Mouse (Mus musculus) naive thymus-derived CD4-positive, alpha-beta T cell, adult 5 months (primary cell): ENCODE results near the gene Wnk4. TPM values are rescaled to one million over a fixed set of nuclear protein-coding genes. Genes with fewer than 3 reads are reported as not detected.

Experiments
- polyA plus RNA-seq: library from polyadenylated mRNA; unstranded; fragments of 100-300 nt; shearing (Covaris generic); gene quantifications from one replicate; pipeline ENCODE4 v1.2.1, GENCODE M21; 2017

Wnk4 gene
- polyA plus RNA-seq, result 5.3 TPM

GRCm38 (mm10) chr11:101259948-101260825 is at the start of gene Wnk4:
Wnk4 (plus strand) TSS chr11:101260567.

DNA sequence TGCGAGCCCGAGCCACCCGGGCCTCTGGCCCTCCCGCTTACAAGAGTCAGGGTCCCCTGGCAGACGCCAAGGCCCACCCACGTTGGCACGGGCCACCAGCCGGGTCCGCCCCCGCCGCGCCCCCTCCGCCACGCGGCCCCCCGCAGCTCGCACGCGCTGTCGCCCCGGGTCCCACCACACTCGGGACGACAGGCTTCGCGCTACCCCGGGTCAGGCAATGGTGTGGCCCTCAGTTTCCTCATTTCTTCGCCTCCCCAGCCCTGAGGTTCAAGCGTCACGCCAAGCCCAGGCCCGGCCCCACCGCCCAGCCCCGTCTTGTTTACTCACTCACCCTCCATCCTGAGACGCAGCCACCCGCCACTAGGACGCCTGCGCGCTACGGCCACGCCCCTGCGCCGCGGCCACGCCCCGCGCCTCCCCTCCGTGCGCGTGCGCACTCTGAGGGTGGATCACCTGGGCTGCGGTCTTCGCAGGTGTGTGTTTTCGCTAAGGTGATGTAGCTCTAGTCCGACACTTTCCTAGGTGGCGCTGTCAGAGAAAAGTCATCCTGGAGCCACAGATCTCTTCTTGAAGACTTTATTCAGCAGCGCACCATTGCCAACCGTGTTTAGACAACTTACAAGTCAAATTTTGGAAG is 34.2 kb upstream of the Wnk4 start, which contains the start of gene Ezh1:
Gene Ezh1, minus strand, starts transcription at position 399 of the 637 bp plus-strand sequence.

DNA sequence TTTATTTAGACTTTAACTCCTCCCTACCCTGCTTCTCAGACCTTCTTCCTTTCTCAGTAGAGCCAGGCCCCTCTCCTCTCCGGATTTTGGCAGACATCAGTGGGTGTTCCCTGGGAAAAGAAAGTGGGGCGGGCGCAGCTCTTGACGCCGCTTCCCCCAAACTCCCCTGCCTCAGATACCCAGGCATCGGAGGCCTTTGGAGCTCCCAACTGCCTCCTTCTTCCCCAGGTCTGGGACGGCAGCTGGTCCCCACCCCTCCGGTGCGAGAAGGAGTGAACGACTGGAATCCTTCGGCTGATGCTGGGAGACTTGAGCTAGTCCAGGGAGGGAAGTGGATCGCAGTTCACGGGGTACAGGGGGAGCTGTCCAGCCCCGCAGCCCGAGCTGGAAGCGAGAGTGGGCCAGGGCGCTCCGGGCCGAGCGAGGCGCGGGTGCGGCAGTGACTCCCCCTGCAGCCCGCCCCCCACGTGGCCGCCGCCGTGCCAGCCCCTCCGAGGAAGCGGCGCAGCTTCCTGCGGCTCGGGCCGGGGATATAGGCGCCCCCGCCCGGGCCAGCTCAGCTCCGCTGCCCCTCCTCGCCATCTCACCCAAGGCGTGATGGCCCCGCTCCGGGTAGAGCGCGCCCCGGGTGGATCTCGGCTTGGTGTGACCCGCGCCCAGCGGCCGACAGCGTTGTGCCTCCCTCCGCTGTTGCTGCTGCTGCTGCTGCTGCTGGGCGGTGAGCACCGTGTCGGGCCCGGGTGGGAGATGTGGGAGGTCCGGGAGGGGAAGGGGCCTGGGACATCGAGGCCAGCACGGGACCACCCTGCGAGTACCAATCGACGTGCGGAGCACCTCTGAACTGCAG is 14.3 kb upstream of the Wnk4 start, which contains the start of gene Ramp2:
Gene Ramp2, plus strand, starts transcription at position 174 of the 847 bp plus-strand sequence.

DNA sequence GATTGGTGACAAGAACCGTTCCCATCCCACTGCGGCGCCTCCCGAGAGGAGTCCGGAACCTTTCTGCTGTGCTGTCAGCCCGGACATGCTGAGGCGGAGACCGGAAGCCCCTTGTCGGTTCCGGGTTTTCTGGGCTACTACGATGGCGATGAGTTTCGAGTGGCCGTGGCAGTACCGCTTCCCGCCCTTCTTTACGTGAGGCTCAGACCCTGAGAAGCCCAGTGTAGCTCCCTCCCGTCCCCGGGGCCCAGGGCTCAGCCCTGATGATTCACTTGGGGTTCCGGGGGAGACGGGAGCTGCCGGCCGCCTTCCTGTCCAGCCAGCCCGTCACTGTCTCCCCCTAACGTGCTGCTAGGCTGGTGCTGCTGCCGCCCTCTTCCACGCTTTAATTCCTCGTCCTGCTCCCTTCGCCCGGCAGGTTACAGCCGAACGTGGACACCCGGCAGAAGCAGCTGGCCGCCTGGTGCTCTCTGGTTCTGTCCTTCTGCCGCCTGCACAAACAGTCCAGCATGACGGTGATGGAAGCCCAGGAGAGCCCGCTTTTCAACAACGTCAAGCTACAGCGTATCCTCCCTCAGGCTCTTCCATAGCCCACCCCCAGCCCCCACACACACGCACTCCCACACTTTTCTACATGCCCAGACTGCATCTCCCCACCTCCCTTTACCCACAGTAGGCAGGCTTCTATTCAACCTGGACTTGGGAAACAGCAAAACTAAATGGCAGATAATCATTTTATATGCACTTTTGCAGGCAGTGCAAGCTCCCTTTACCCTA is 6.6 kb upstream of the Wnk4 start, which contains the start of gene Vps25:
Gene Vps25, plus strand, starts transcription at position 95 of the 777 bp plus-strand sequence.

GRCm38 (mm10) chr11:101278223-101279192 is 18.1 kb downstream of the Wnk4 start, which contains the start of the genes Cntd1 and Coa3:
Cntd1 (plus strand) TSS chr11:101279012.
Coa3 (minus strand) TSS chr11:101279114.

GRCm38 (mm10) chr11:101302004-101302798 is 41.8 kb downstream of the Wnk4 start, which contains the start of gene Becn1:
Becn1 (minus strand) TSS chr11:101302286.

DNA sequence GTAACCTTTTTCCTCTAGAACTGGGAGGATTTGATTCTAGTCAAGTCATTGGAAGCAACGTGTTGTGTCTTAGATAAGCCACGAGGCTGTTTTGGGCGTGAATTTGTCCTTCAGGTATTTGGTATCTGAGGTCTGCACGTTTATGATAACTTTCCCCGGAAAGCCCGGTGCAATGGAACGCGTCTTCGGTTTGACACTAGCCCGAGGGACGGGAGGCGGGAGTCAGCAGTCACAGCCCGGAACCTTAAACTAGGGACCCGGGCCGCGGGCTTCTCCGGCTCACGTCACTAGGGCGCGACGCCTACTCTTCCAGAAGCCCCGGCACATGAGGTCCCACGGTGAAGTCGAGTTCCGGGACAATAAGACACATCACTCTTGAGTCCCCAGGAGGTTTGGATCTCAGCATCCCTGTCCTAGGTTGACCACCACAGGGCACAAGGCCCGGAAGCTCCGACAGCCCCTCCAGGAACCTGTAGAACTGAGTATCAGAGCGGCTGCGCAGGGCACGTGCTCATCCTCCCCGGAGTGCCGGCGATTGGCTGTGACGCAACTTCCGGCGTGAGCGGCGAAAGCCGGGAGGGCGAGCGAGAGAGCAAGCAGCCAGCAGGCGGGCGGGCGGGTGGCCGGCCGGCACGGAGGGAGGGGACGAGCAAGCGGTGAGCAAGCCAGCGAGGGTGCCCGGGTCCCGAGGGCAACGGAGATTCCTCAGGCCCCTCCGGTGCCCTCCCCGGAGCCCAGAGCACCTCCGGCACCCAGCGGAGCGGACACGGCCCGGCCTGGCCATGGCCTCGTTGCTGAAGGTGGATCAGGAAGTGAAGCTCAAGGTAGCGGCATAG is 55.5 kb downstream of the Wnk4 start, which contains the start of gene Psme3:
Gene Psme3, plus strand, starts transcription at position 549 of the 836 bp plus-strand sequence.

DNA sequence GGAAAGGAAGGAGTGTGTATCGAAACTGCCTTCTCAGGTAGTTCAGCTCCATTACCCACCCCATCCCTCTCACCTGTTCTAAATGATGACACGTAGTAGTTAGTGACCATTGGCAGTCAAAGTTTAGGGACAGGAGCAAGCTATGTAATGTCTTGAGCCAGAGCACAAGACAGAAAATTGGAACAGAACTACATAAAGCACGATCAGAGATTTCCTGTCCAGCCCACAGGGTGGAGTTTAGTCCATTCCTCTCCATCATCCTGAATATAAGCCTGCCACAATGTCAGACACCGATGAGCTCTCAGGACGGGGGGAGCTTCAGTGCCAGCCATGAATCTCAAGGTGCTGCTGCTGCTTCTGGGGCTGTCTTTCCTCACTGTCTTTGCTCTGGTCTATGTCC is 64.4 kb downstream of the Wnk4 start, which contains the start of gene Aoc2:
Gene Aoc2, plus strand, starts transcription at position 301 of the 400 bp plus-strand sequence.

Other genes with a start within 250 kb of the Wnk4 start
- gene Naglu, start 190.6 kb upstream of the Wnk4 start, polyA plus RNA-seq, result 11.6 TPM
- gene Hsd17b1, start 182.2 kb upstream of the Wnk4 start, polyA plus RNA-seq, result 0.44 TPM
- gene Coasy, start 178.0 kb upstream of the Wnk4 start, polyA plus RNA-seq, result 10.0 TPM
- 49.7 TPM for gene Mlx, start 173.3 kb upstream of the Wnk4 start, polyA plus RNA-seq
- gene Psmc3ip, start 165.1 kb upstream of the Wnk4 start, polyA plus RNA-seq, result 4.0 TPM
- 95.9 TPM for gene Retreg3, start 140.7 kb upstream of the Wnk4 start, polyA plus RNA-seq
- gene Tubg1, start 140.6 kb upstream of the Wnk4 start, polyA plus RNA-seq, result 14.9 TPM
- 0.37 TPM for gene Tubg2, start 104.7 kb upstream of the Wnk4 start, polyA plus RNA-seq
- not detected for gene Cntnap1, start 90.0 kb upstream of the Wnk4 start, polyA plus RNA-seq
- not detected for gene Plekhh3, start 89.2 kb upstream of the Wnk4 start, polyA plus RNA-seq
- gene Ccr10, start 85.1 kb upstream of the Wnk4 start, polyA plus RNA-seq, result not detected
- gene Ezh1, start 34.1 kb upstream of the Wnk4 start, polyA plus RNA-seq, result 83.6 TPM
- gene Ramp2, start 14.5 kb upstream of the Wnk4 start, polyA plus RNA-seq, result not detected
- gene Vps25, start 6.9 kb upstream of the Wnk4 start, polyA plus RNA-seq, result 83.2 TPM
- gene Cntd1, start 18.4 kb downstream of the Wnk4 start, polyA plus RNA-seq, result 0.36 TPM
- 51.8 TPM for gene Coa3, start 18.5 kb downstream of the Wnk4 start, polyA plus RNA-seq
- gene Becn1, start 41.7 kb downstream of the Wnk4 start, polyA plus RNA-seq, result 208 TPM
- 178 TPM for gene Psme3, start 55.6 kb downstream of the Wnk4 start, polyA plus RNA-seq
- 4.7 TPM for gene Aoc2, start 64.5 kb downstream of the Wnk4 start, polyA plus RNA-seq
- gene Aoc3, start 70.0 kb downstream of the Wnk4 start, polyA plus RNA-seq, result not detected
- not detected for gene G6pc, start 107.0 kb downstream of the Wnk4 start, polyA plus RNA-seq
- gene Aarsd1, start 157.0 kb downstream of the Wnk4 start, polyA plus RNA-seq, result 27.6 TPM
- gene Gm27029, start 164.2 kb downstream of the Wnk4 start, polyA plus RNA-seq, result not detected
- gene Rundc1, start 164.5 kb downstream of the Wnk4 start, polyA plus RNA-seq, result 29.5 TPM
- 3.8 TPM for gene Ptges3l, start 164.8 kb downstream of the Wnk4 start, polyA plus RNA-seq
- gene Rpl27, start 181.7 kb downstream of the Wnk4 start, polyA plus RNA-seq, result 269 TPM
- gene Ifi35, start 187.8 kb downstream of the Wnk4 start, polyA plus RNA-seq, result 128 TPM
- gene Rnd2, start 204.4 kb downstream of the Wnk4 start, polyA plus RNA-seq, result 0.25 TPM
- 0.36 TPM for gene Vat1, start 205.7 kb downstream of the Wnk4 start, polyA plus RNA-seq